Mouse (Mus musculus) G1E (cell line): ENCODE data around the gene Figla.

ENCODE experiments used
- CTCF ChIP-seq: IDR thresholded peaks from 2 replicates; pipeline ENCODE4 v1.5.1; 2012; ENCODE audit warnings: low read depth, low read length, inconsistent platforms, mixed read lengths
- GATA2 ChIP-seq: IDR thresholded peaks from 2 replicates; pipeline ENCODE4 v1.6.1; 2012; ENCODE audit warnings: low read depth, low read length, inconsistent platforms, borderline replicate concordance
- POLR2AphosphoS5 ChIP-seq: IDR thresholded peaks from 2 replicates; pipeline ENCODE4 v1.6.1; 2012; ENCODE audit warnings: low read depth, low read length, inconsistent platforms; ENCODE audit not compliant: insufficient replicate concordance
- TAL1 ChIP-seq: conservative IDR thresholded peaks from 2 replicates; pipeline ENCODE4 v1.6.1; 2012; ENCODE audit warnings: low read depth, low read length, inconsistent platforms, mixed read lengths

DNA sequence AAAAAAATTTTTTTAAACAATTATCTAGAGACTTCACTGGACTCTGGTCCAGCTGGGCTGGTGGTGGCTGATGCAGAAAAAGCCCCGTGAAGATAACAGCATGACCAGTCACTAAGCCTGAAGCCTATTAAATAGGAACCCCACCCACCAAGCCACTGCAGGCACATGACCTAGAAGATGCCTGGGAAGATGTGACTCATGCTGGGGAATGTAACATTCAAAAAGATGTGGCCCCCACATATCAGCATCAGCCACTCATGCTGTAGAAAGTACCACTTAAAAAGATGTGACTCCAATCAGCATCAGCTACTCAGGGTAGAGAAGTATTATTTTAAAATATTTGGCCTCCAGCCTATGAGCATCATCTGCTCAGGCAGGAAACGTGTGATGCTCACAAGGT is 46.1 kb upstream of the Figla start:
- no peak for TF ChIP-seq CTCF
- no peak for TF ChIP-seq TAL1
- no peak for TF ChIP-seq POLR2AphosphoS5
- no peak for TF ChIP-seq GATA2
